Mouse (Mus musculus): ENCODE results near the gene Dcaf15.

DNA sequence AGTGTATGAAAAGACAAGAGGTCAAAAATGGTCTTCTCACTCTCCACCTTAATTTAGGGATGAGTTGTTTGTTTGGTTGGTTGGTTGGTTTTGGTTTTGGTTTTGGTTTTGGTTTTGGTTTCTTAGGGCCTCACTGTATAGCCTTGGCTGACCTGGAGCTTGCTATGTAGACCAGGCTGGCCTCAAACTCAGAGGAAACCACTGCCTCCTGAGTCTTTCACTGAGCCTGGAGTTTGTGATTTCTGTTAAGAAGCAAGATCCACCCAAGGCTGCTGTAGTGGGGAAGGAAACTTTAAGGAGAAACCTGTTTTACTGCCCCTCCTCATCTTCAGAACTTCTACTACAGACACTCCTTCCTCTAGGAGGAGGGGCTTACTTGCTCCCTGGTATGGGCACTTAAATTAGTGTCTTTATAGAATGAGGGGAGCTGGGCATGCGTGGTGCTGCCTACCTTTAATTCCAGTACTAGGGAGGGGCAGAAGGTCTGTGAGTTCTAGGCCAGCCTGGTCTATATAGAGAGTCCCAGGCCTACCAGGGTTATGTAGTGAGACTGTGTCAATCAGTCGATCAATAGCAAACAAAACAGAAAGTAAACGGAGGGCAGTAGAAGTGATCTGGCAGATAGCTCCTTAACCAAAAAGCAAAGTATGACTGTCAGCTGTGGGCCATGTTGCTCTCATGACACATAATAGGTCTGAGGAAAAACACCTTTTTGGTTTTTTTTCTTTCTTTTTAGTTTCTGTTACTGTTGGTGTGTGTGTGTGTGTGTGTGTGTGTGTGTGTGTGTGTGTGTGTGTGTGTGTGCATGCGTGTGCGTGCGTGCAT, 1.9 kb upstream of the Dcaf15 start:
- TF ChIP-seq CTCF (IDR thresholded peaks at IDR 0.05) (no peak), POLR2A (IDR thresholded peaks at IDR 0.05; ENCODE audit: insufficient read depth, low read depth, low read length) (no peak), EP300 (IDR thresholded peaks at IDR 0.05; ENCODE audit: insufficient read depth, low read depth, low read length) (no peak)
